Mouse (Mus musculus) hindbrain, embryonic 13.5 days (tissue): ENCODE data around the gene Tnks1bp1. TPM values are rescaled to one million over a fixed set of nuclear protein-coding genes. Genes with fewer than 3 reads are reported as not detected.
A peak's percentile ranks its signal among the peaks of the same experiment; 100 is the strongest.

Experiments used
- ATAC-seq: fragments of 200-750 bp; cut with Nextera tagmentation; 2 replicates; pipeline ENCODE4 v1.8.0; 2017; ENCODE audit warnings: moderate TSS enrichment; ENCODE audit not compliant: low FRiP score
- H3K27ac ChIP-seq: fragments of 300-500 bp; sonication (generic); 2 replicates; pipeline ENCODE4 v1.5.1; 2015; ENCODE audit warnings: inconsistent platforms, mild to moderate bottlenecking, moderate library complexity
- H3K27me3 ChIP-seq: fragments of 300-500 bp; sonication (generic); 2 replicates; pipeline ENCODE4 v1.6.1; 2015; ENCODE audit warnings: mild to moderate bottlenecking, inconsistent platforms
- H3K36me3 ChIP-seq: fragments of 300-500 bp; sonication (generic); 2 replicates; pipeline ENCODE4 v1.6.1; 2015; ENCODE audit warnings: mild to moderate bottlenecking, inconsistent platforms
- H3K4me1 ChIP-seq: fragments of 300-500 bp; sonication (generic); replicated peaks from 2 replicates; pipeline ENCODE4 v1.6.1; 2015; ENCODE audit warnings: inconsistent platforms
- H3K4me2 ChIP-seq: fragments of 300-500 bp; sonication (generic); 2 replicates; pipeline ENCODE4 v1.6.1; 2015; ENCODE audit warnings: inconsistent platforms, mild to moderate bottlenecking, moderate library complexity
- H3K4me3 ChIP-seq: fragments of 300-500 bp; sonication (generic); 2 replicates; pipeline ENCODE4 v1.5.1; 2015; ENCODE audit warnings: mild to moderate bottlenecking, inconsistent platforms
- H3K9ac ChIP-seq: fragments of 300-500 bp; sonication (generic); 2 replicates; pipeline ENCODE4 v1.6.1; 2015; ENCODE audit warnings: mild to moderate bottlenecking, inconsistent platforms
- H3K9me3 ChIP-seq: fragments of 300-500 bp; sonication (generic); 2 replicates; pipeline ENCODE4 v1.6.1; 2016; ENCODE audit warnings: inconsistent platforms
- WGBS: fragments of 180-500 bp; shearing (Covaris S2); methylation state at CpG from one replicate; pipeline ENCODE4 v1.1.7; 2015; 5-methylcytosine and 5-hydroxymethylcytosine counted together
- polyA plus RNA-seq: library from polyadenylated mRNA; unstranded; fragments of >200 nt; fragmentation: Nextera tagmentation; extraction: Ambion mirVana; gene quantifications from 2 replicates; pipeline ENCODE4 v1.2.1, GENCODE M21; 2015

Tnks1bp1 gene
- polyA plus RNA-seq, 1 experiment from 2014 or later, result 30.2 TPM

- Histone ChIP-seq H3K4me2 (no peak overlapping the region), H3K4me3 (no peak overlapping the region), H3K27ac (no peak overlapping the region), H3K36me3 (no peaks in the 10 kb centered on the region), H3K4me1 (no peaks in the 10 kb centered on the region), H3K9me3 (peaks cover 4% of the 10 kb centered on the region; the same call in 1 of the 2 replicates), H3K27me3 (no peaks in the 10 kb centered on the region), H3K9ac (no peak overlapping the region)
- ATAC-seq, result no peak
- 79% methylated on average over 8 of the region's 8 CpGs for WGBS
Measured at GRCm38 (mm10) chr2:85103201-85103600, 55.4 kb downstream of the Tnks1bp1 start.

GRCm38 (mm10) chr2:85105426-85106013, 57.7 kb downstream of the Tnks1bp1 start:
- peak; percentile 25; the same call in 1 of the 2 replicates for ATAC-seq
- H3K4me3 ChIP-seq, result no peak overlapping the region
- H3K4me2 ChIP-seq, result no peak overlapping the region
- H3K9ac ChIP-seq, result no peak overlapping the region
- 87% methylated on average over 11 of the region's 11 CpGs for WGBS
- H3K27me3 ChIP-seq, result no peaks in the 10 kb centered on the region
- no peak overlapping the region for H3K27ac ChIP-seq
- no peaks in the 10 kb centered on the region for H3K4me1 ChIP-seq
- no peaks in the 10 kb centered on the region for H3K36me3 ChIP-seq
- H3K9me3 ChIP-seq, result peaks cover 4% of the 10 kb centered on the region; the same call in 1 of the 2 replicates

GRCm38 (mm10) chr2:85106068-85106790, 58.4 kb downstream of the Tnks1bp1 start:
- no peak overlapping the region for H3K4me3 ChIP-seq
- peak; percentile 18; the same call in 1 of the 2 replicates for ATAC-seq
- H3K9ac ChIP-seq, result no peak overlapping the region

GRCm38 (mm10) chr2:85106941-85107340, 59.1 kb downstream of the Tnks1bp1 start:
- Histone ChIP-seq H3K4me2 (no peak overlapping the region), H3K27me3 (no peaks in the 10 kb centered on the region), H3K4me3 (no peak overlapping the region), H3K27ac (no peak overlapping the region), H3K9ac (no peak overlapping the region), H3K9me3 (no peaks in the 10 kb centered on the region), H3K4me1 (no peaks in the 10 kb centered on the region), H3K36me3 (no peaks in the 10 kb centered on the region)
- ATAC-seq, result no peak
- 81% methylated on average over 4 of the region's 4 CpGs for WGBS

More at GRCm38 (mm10) chr2:85106068-85106790, 58.4 kb downstream of the Tnks1bp1 start:
- no peak overlapping the region for H3K4me2 ChIP-seq
- H3K4me1 ChIP-seq, result no peaks in the 10 kb centered on the region
- H3K27me3 ChIP-seq, result no peaks in the 10 kb centered on the region
- peaks cover 1% of the 10 kb centered on the region; the same call in 1 of the 2 replicates for H3K9me3 ChIP-seq
- no peaks in the 10 kb centered on the region for H3K36me3 ChIP-seq
- WGBS, result 86% methylated on average over 7 of the region's 7 CpGs
- no peak overlapping the region for H3K27ac ChIP-seq

GRCm38 (mm10) chr2:85110288-85110875, 62.6 kb downstream of the Tnks1bp1 start:
- H3K4me1 ChIP-seq, result no peaks in the 10 kb centered on the region
- H3K4me2 ChIP-seq, result no peak overlapping the region
- 82% methylated on average over 9 of the region's 9 CpGs for WGBS
- H3K36me3 ChIP-seq, result no peaks in the 10 kb centered on the region
- H3K4me3 ChIP-seq, result no peak overlapping the region
- H3K9ac ChIP-seq, result no peak overlapping the region
- 0 out of 2 replicates have a peak overlapping the region, but pooled peaks have one; percentile 2 for H3K27ac ChIP-seq
- ATAC-seq, result 0 out of 2 replicates have a peak, but pooled peaks have one; percentile 17
- H3K9me3 ChIP-seq, result no peaks in the 10 kb centered on the region
- H3K27me3 ChIP-seq, result no peaks in the 10 kb centered on the region

Other genes starting within 250 kb of the Tnks1bp1 start
- 16.8 and 17.6 TPM in 2 replicates for gene Ube2l6, start 249.2 kb upstream of the Tnks1bp1 start, polyA plus RNA-seq
- not detected in 2 replicates for gene Smtnl1, start 225.4 kb upstream of the Tnks1bp1 start, polyA plus RNA-seq
- gene Timm10, start 221.0 kb upstream of the Tnks1bp1 start, polyA plus RNA-seq, result 59.2 and 61.9 TPM in 2 replicates
- 2.5 and 3.3 TPM in 2 replicates for gene Slc43a1, start 209.2 kb upstream of the Tnks1bp1 start, polyA plus RNA-seq
- gene Rtn4rl2, start 161.3 kb upstream of the Tnks1bp1 start, polyA plus RNA-seq, result 2.0 and 3.1 TPM in 2 replicates
- 6.1 and 7.0 TPM in 2 replicates for gene Slc43a3, start 111.4 kb upstream of the Tnks1bp1 start, polyA plus RNA-seq
- 0.25 and 0.48 TPM in 2 replicates for gene Prg2, start 67.6 kb upstream of the Tnks1bp1 start, polyA plus RNA-seq
- gene Prg3, start 59.8 kb upstream of the Tnks1bp1 start, polyA plus RNA-seq, result not detected in 2 replicates
- 190 and 199 TPM in 2 replicates for gene Ssrp1, start 10.8 kb upstream of the Tnks1bp1 start, polyA plus RNA-seq
- gene P2rx3, start 10.6 kb upstream of the Tnks1bp1 start, polyA plus RNA-seq, result 19.3 and 20.3 TPM in 2 replicates
- gene Aplnr, start 88.2 kb downstream of the Tnks1bp1 start, polyA plus RNA-seq, result 31.7 and 39.0 TPM in 2 replicates
- gene Lrrc55, start 149.2 kb downstream of the Tnks1bp1 start, polyA plus RNA-seq, result 6.9 and 7.7 TPM in 2 replicates